Mouse (Mus musculus) thymus, adult 2 months (tissue): Measurements from ENCODE around the gene Rex1bd. TPM values are rescaled to one million over a fixed set of nuclear protein-coding genes. Genes with fewer than 3 reads are reported as not detected.

ENCODE experiments used
- DNase-seq: peaks from one replicate; pipeline ENCODE4 v3.0.0; 2021
- H3K27ac ChIP-seq: fragments of 200-500 bp; 2 replicates; pipeline ENCODE4 v1.5.1; 2012; ENCODE audit warnings: low read length, control low read depth; ENCODE audit not compliant: control insufficient read depth, insufficient read depth
- H3K27me3 ChIP-seq: fragments of 200-500 bp; 2 replicates; pipeline ENCODE4 v1.6.1; 2012; ENCODE audit warnings: mild to moderate bottlenecking, low read length, moderate library complexity, mixed read lengths; ENCODE audit not compliant: control insufficient read depth, insufficient read depth
- H3K36me3 ChIP-seq: fragments of 200-500 bp; 2 replicates; pipeline ENCODE4 v1.6.1; 2012; ENCODE audit warnings: mild to moderate bottlenecking, low read length, moderate library complexity; ENCODE audit not compliant: control insufficient read depth, insufficient read depth
- H3K4me1 ChIP-seq: fragments of 200-500 bp; replicated peaks from 2 replicates; pipeline ENCODE4 v1.6.1; 2012; ENCODE audit warnings: low read length; ENCODE audit not compliant: control insufficient read depth, insufficient read depth
- H3K4me3 ChIP-seq: fragments of 200-500 bp; 2 replicates; pipeline ENCODE4 v1.5.1; 2012; ENCODE audit warnings: mild to moderate bottlenecking, low read length, control low read depth, moderate library complexity; ENCODE audit not compliant: control insufficient read depth, insufficient read depth
- CTCF ChIP-seq: fragments of 200-500 bp; IDR thresholded peaks from 2 replicates; pipeline ENCODE4 v1.5.1; 2012; ENCODE audit warnings: mild to moderate bottlenecking, control low read depth, low read length, moderate library complexity, borderline replicate concordance; ENCODE audit not compliant: control insufficient read depth, poor library complexity, insufficient read depth; ENCODE audit errors: extremely low read depth
- POLR2A ChIP-seq: fragments of 200-500 bp; IDR thresholded peaks from 2 replicates; pipeline ENCODE4 v1.6.1; 2012; ENCODE audit warnings: mild to moderate bottlenecking, low read length, control low read depth, moderate library complexity; ENCODE audit not compliant: control insufficient read depth, poor library complexity, insufficient read depth; ENCODE audit errors: extremely low read depth
- WGBS: fragments of 180-500 bp; shearing (Covaris S2); methylation state at CpG from one replicate; pipeline ENCODE4 v1.1.7; 2018; 5-methylcytosine and 5-hydroxymethylcytosine counted together
- polyA plus RNA-seq: library from polyadenylated mRNA; depleted of rRNA; stranded (reverse); fragments of >200 nt; gene quantifications from 2 replicates; pipeline ENCODE4 v1.2.3, GENCODE M21; 2012

The Rex1bd gene
- polyA plus RNA-seq, 1 experiment: 227 TPM

DNA sequence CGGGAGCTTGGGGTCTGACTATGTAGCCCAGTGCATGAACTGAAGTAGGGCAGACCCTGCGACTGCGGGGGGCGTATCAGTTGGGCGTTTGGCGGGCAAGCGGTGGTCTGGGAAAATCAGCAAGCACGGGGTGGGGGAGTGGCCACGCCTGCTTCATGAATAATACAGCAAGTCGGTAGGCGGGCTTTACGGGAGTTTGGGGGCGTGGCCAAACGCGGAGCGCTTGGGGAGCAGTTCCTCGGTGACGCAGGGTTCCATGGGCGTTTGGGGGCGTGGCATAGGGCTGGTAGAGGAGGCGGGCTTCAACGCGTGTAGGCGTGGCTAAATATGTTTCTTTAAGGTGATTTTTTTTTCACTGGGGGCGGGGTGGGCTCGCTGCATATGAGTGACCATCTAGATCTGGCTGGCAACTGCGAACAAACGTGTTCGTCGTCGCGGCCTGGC lies 32.1 kb upstream of the Rex1bd start:
- H3K4me1 ChIP-seq: peaks cover 28% of the 10 kb centered on the region
- under 1% methylated on average over 32 of the region's 32 CpGs for WGBS
- peak; percentile 100 for DNase-seq
- H3K36me3 ChIP-seq: no peaks in the 10 kb centered on the region; the same call in 1 of the 2 replicates
- H3K4me3 ChIP-seq: peak overlapping the region; percentile 64
- no peak for TF ChIP-seq CTCF
- TF ChIP-seq POLR2A: no peak; the same call in 1 of the 2 replicates
- H3K27me3 ChIP-seq: no peaks in the 10 kb centered on the region
- peak overlapping the region; percentile 69 for H3K27ac ChIP-seq

DNA sequence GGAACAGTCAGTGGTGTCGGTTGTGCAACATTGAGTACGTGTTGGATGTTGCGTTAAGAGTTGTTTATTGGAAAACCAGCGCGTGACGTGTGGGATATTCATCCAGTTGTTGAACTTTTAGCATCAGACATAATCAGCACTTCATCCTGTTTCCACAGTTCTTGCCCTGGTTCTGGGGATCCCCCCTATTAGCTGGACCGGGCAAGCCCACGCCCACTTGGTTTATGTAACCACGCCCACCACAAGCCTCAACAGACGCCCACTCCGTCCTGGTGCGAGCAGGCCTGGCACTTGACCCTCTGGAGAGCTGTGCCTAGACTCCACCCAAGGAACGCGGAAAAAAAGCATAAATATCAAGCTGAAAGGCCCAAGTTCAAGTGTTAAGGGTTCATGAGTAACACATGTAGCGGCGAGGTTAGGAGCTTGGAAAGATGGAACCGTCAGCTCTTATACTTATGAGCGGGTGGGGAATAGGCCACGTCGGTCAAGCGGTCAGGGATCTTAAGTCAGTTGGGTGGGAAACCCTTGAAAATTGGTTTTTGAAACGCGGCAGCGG lies 31.6 kb upstream of the Rex1bd start:
- H3K4me3 ChIP-seq: peak overlapping the region; percentile 64
- TF ChIP-seq CTCF: no peak
- no peak for TF ChIP-seq POLR2A
- H3K27me3 ChIP-seq: no peaks in the 10 kb centered on the region
- WGBS: 26% methylated on average over 24 of the region's 24 CpGs
- H3K27ac ChIP-seq: no peak overlapping the region; the same call in 1 of the 2 replicates
- H3K36me3 ChIP-seq: peaks cover under 1% of the 10 kb centered on the region
- DNase-seq: peak; percentile 39
- peaks cover 28% of the 10 kb centered on the region for H3K4me1 ChIP-seq

DNA sequence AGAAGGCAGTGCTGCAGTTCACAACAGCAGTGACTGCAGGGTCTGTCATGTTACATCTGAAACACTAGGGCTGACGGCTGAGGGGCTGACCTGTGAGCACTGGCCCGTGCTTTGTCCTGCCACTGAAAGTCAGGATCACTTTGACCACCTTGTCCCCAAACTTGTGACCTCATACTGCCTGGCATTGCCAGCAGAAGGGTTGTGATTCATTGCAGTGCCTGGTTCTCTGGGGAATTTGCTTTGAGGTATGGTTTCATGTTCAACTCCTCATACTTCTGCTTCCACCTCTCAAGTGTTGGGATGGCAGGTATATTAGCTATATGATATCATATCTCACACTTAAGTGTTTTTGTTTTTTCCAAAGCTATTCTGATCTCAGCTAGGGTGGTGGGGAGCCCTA lies 29.1 kb upstream of the Rex1bd start:
- peaks cover 20% of the 10 kb centered on the region for H3K4me1 ChIP-seq
- H3K27ac ChIP-seq: no peak overlapping the region
- peaks cover 21% of the 10 kb centered on the region for H3K36me3 ChIP-seq
- no peaks in the 10 kb centered on the region for H3K27me3 ChIP-seq
- no peak for DNase-seq
- WGBS: 98% methylated on average over 2 of the region's 2 CpGs
- H3K4me3 ChIP-seq: no peak overlapping the region
- TF ChIP-seq CTCF: no peak

DNA sequence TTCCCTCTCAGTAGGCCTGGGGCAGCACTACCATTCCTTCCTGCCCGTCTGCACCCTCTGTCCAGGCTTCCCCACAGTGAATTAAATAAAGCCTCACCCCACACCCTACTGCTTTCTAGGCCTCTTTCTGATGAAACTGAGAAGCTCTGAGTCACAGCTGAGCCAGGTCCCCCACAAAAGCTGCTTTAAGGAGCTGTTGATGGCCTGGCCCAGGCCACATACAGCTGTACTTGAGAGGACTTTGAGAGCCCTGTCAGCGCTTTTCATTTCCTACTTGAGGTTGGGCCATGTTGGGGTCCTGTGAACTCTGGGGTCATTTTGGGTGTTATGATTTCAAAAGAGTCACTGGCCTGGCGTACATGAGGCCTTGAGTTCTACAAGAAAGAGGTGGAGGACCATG lies 28.7 kb upstream of the Rex1bd start:
- Histone ChIP-seq H3K4me1 (peaks cover 15% of the 10 kb centered on the region), H3K27ac (no peak overlapping the region), H3K36me3 (peaks cover 21% of the 10 kb centered on the region), H3K27me3 (no peaks in the 10 kb centered on the region), H3K4me3 (no peak overlapping the region)
- TF ChIP-seq CTCF (no peak), POLR2A (no peak)
- 96% methylated on average over 3 of the region's 3 CpGs for WGBS
- no peak for DNase-seq

DNA sequence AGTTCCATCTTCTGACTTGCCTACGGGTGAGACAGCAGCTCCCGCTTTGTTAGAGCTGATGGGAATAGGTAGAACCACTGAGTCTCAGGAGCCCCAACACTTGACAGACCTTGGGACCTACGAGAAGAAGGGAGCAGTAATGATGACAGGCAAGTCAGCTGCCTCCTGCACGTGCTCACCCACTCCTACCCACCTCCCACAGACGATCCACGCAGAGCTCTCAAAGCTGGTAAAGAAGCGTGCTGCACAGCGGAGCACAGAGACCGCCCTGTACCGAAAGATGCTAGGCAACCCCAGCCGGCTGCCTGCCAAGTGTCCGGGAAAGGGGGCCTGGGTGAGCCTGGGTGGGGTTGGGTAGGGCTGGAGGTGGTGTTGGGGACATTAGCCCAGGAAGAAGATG lies 27.7 kb upstream of the Rex1bd start:
- WGBS: 98% methylated on average over 12 of the region's 12 CpGs
- TF ChIP-seq CTCF (no peak), POLR2A (no peak)
- peaks cover 21% of the 10 kb centered on the region for H3K36me3 ChIP-seq
- no peak for DNase-seq
- no peak overlapping the region for H3K4me3 ChIP-seq
- peaks cover 14% of the 10 kb centered on the region for H3K4me1 ChIP-seq
- no peaks in the 10 kb centered on the region for H3K27me3 ChIP-seq
- H3K27ac ChIP-seq: no peak overlapping the region

DNA sequence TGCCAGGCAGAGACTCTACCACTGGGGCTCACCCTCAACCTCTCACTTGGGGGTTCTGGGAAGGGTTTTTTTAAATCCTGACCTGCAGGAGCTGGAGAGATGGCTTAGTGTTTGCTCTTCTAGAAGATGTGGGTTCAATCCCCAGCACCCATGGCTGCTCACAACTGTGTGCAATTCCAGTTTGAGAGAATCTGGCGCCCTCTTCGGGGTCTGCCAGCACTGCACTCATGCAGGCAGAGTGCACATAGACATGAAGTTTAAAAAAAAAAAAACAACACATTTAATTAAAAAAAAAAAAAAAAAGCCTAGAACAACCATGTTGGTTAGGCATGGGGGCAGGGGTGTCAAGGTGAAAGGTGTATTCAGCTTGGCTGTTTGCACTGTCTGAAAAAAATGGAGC lies 23.8 kb upstream of the Rex1bd start:
- Histone ChIP-seq H3K36me3 (peaks cover 21% of the 10 kb centered on the region), H3K4me3 (no peak overlapping the region), H3K27ac (no peak overlapping the region), H3K4me1 (peaks cover 15% of the 10 kb centered on the region), H3K27me3 (no peaks in the 10 kb centered on the region)
- DNase-seq: no peak
- no peak for TF ChIP-seq CTCF
- TF ChIP-seq POLR2A: no peak
- 92% methylated on average over 2 of the region's 2 CpGs for WGBS

DNA sequence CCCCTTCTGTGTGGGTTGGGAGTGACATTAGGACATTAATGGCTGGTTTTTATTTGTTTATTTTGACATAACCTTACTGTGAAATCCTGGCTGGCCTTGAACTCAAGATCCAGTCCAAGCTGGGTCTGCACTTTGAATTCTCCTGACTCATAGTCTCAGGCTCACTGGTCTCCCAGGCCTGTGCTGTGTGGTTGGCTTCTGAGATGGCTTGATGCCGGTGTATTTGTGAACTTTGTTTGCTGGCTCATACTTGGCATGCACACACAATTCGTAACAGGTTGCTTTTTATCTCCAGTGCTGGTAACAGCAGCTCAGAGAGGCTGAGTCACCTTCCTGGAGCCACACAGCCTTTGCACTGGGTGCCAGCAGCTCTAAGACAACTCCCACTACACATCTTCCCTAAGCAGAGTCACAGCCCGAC lies 23.2 kb upstream of the Rex1bd start:
- peaks cover 15% of the 10 kb centered on the region for H3K4me1 ChIP-seq
- TF ChIP-seq CTCF (no peak), POLR2A (no peak)
- no peaks in the 10 kb centered on the region for H3K27me3 ChIP-seq
- peaks cover 21% of the 10 kb centered on the region for H3K36me3 ChIP-seq
- no peak overlapping the region for H3K27ac ChIP-seq
- no peak overlapping the region for H3K4me3 ChIP-seq
- 97% methylated on average over 3 of the region's 3 CpGs for WGBS
- DNase-seq: no peak
